Comparison of ENCODE assay signal across 8 mouse cellular contexts in the genomic region with DNA sequence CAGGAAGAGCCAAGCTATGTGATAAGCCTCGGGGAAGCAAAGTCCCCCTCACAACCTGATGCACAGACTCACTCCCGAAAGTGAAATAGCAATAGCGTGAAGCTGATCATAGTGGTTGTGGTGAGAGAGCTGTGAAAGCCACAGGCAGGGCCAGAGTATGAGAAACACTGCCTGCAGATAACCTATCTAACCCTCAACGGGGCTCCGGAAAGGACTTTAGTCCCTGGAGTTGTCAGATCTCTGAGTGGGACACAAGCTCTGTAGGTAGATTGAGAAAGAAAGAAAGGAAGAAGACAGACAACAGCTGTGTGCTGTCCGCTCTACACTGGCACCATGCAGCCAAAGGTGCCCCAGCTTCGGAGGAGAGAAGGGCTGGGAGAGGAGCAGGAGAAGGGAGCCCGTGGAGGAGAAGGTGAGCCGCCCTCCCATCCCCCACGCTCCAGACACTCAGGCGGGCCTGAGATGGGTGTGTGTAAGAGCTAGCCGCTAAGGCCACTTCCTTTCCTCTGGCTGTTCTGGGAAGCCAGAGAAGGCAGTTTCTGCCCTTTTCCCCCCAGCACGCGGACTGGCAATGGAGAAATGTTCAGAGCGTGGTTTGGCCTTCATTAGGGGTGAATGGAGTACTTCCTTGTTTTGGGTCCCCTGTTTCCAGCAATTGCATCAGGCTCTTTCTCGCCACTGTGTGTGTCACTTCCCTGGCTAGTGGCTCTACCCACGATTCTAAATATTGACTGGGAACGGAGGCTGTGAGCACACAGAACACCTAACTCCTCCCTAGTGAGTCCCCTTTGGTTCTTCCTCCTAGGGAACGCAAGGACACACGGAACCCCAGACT. TPM values are rescaled to one million over a fixed set of nuclear protein-coding genes. Genes with fewer than 3 reads are reported as not detected.
DNase-seq lines count a peak whose midpoint lies in the region; ATAC-seq lines count a peak whose summit lies in the region.

A gene (plus strand): TSS at position 226 of the 835 bp plus-strand sequence.

- H3K27ac ChIP-seq in liver, embryonic 12.5 days: peak within 1 kb of the TSS; percentile 90

- peak; percentile 85 for ATAC-seq in liver, embryonic 12.5 days

- peaks cover 62% of the 10 kb centered on the region for H3K4me1 ChIP-seq in liver, embryonic 12.5 days

- peak; percentile 97 for DNase-seq in heart, adult 11 months
- DNase-seq in heart, adult 8-10 months (ENCODE audit: low spot score): no peak
- peak; percentile 24 for DNase-seq in brain, adult 2 months (ENCODE audit: low read depth, low spot score)
- DNase-seq in heart, postnatal 36 days: peak; percentile 40 to 43
- peak; percentile 38 for DNase-seq in spleen, adult 12 weeks (ENCODE audit: low spot score)
- DNase-seq in embryo, embryonic 9.5 days (ENCODE audit: extremely low spot score): no peak
- DNase-seq in left cerebral cortex, adult 18-20 months (ENCODE audit: low spot score in 2 of 2): no peak

- peak within 1 kb of the TSS; percentile 61 for H3K9ac ChIP-seq in liver, embryonic 12.5 days

- H3K27me3 ChIP-seq in liver, embryonic 12.5 days (replicated peaks): peaks cover 8% of the 10 kb centered on the region

- H3K4me2 ChIP-seq in liver, embryonic 12.5 days: peak within 1 kb of the TSS; percentile 78

- 0 out of 2 replicates have a peak, but pooled peaks cover 4% of the 10 kb centered on the region for H3K9me3 ChIP-seq in liver, embryonic 12.5 days (replicated peaks)

- H3K4me3 ChIP-seq in liver, embryonic 12.5 days: peak within 1 kb of the TSS; percentile 54

- WGBS in liver, embryonic 12.5 days (ENCODE audit: insufficient replicate concordance): 6% methylated on average over 20 of the region's 20 CpGs

- peaks cover 26% of the 10 kb centered on the region for H3K36me3 ChIP-seq in liver, embryonic 12.5 days

- intact Hi-C loops in heart, postnatal 36 days (cut with DNase I): no loop called here

RNA-seq across cellular contexts. Expression of the gene that starts here (rescaled TPM):
- under 1 TPM in 3 of 4 experiments, not detected in 1; 0.11 to 0.13 (median 0.12) TPM for total RNA-seq in heart, adult 8-10 months (2022)
- not detected for total RNA-seq in heart, postnatal 36 days (2021)
- 28.3 and 29.8 TPM in 2 replicates for polyA plus RNA-seq in liver, embryonic 12.5 days (2016; fragmentation: Nextera tagmentation; extraction: Ambion mirVana)
- total RNA-seq in left cerebral cortex, adult 18-20 months (2021): under 1 TPM in 1 of 2 experiments, not detected in 1; 0.30 TPM

Comparison
In these comparisons a context has a peak if more than half of its experiments do, and no peak if none do; other contexts are left out.
1. DNase-seq: peak in heart, adult 11 months (single experiment), brain, adult 2 months (single experiment) and spleen, adult 12 weeks (single experiment); none in heart, adult 8-10 months (single experiment), embryo, embryonic 9.5 days (single experiment) and left cerebral cortex, adult 18-20 months (0 of 2).
2. Peak in DNase-seq in heart, postnatal 36 days; RNA of the gene not detected or under 1 TPM.